Mouse (Mus musculus): ENCODE results near the gene Nav2.

GRCm38 (mm10) chr7:49632391-49632790, 723.9 kb downstream of the Nav2 start:
- no peak for TF ChIP-seq USF1 (IDR thresholded peaks at IDR 0.05; ENCODE audit: low read depth)
- no peak for TF ChIP-seq REST (IDR thresholded peaks at IDR 0.05; ENCODE audit: insufficient read depth, insufficient read length)
- TF ChIP-seq MYOD1 (IDR thresholded peaks at IDR 0.05; ENCODE audit: control insufficient read depth in 1 of 3, insufficient read length in 2 of 3, low read depth in 2 of 3), result no peak
- no peak for TF ChIP-seq TCF12 (IDR thresholded peaks at IDR 0.05; ENCODE audit: insufficient read depth, poor library complexity, severe bottlenecking)
